Mouse (Mus musculus): ENCODE results near the gene Sirt7.

Sirt7 gene

GRCm38 (mm10) chr11:120630401-120630871, 5.4 kb upstream of the Sirt7 start:
- no peaks in the 10 kb centered on the region for H3K27me3 ChIP-seq (ENCODE audit: control insufficient read depth, insufficient read depth, low read length, poor library complexity, severe bottlenecking)
- no peaks in the 10 kb centered on the region for H3K36me3 ChIP-seq (ENCODE audit: control insufficient read depth, insufficient read depth, low read length, poor library complexity, severe bottlenecking)
- no peak for DNase-seq (ENCODE audit: low read depth, low spot score)

DNA sequence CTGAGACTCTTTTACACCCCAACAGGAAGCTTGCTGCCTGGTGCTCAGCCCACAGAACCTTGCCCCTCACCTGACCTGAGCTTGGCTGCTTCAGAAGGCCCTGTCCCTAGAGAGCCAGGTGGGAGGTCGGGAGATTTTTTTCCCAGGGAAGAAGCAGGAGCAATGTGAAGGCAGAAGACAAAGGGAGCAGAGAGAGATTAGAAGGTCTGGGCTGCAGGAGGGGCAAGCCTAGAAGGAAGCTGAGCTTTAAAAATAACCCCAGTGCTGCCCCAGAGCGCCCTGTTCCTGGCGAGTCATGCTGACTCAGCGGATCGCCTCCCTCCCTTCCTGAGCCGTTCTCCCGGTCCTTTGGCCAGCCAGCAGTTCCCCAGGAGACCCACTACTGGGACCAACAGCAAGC, 4.9 kb upstream of the Sirt7 start:
- H3K36me3 ChIP-seq (ENCODE audit: control insufficient read depth, insufficient read depth, low read length, poor library complexity, severe bottlenecking), result no peaks in the 10 kb centered on the region
- no peak for DNase-seq (ENCODE audit: low read depth, low spot score)
- no peaks in the 10 kb centered on the region for H3K27me3 ChIP-seq (ENCODE audit: control insufficient read depth, insufficient read depth, low read length, poor library complexity, severe bottlenecking)

DNA sequence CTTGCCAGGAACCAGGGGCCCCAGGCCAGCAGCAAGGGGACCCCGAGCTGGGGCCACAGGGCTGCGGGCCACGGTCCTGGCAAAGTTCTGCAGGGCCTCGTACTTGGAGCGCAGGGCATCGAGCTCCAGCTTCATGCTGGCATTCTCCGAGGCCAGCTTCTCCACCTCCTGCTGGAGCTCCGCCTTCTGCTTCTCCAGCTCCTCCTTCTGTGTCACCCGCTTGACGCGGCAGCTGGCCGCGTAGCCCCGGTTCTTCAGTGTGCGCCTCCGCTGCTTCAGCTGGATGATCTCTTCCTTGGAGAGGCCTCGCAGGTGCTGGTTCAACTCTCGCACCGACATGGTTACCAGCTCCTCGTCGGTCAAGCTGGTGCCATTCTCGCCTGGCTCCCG, 4.3 kb upstream of the Sirt7 start:
- peak; percentile 56 for DNase-seq (ENCODE audit: low read depth, low spot score)
- no peaks in the 10 kb centered on the region for H3K36me3 ChIP-seq (ENCODE audit: control insufficient read depth, insufficient read depth, low read length, poor library complexity, severe bottlenecking)
- H3K27me3 ChIP-seq (ENCODE audit: control insufficient read depth, insufficient read depth, low read length, poor library complexity, severe bottlenecking), result no peaks in the 10 kb centered on the region

DNA sequence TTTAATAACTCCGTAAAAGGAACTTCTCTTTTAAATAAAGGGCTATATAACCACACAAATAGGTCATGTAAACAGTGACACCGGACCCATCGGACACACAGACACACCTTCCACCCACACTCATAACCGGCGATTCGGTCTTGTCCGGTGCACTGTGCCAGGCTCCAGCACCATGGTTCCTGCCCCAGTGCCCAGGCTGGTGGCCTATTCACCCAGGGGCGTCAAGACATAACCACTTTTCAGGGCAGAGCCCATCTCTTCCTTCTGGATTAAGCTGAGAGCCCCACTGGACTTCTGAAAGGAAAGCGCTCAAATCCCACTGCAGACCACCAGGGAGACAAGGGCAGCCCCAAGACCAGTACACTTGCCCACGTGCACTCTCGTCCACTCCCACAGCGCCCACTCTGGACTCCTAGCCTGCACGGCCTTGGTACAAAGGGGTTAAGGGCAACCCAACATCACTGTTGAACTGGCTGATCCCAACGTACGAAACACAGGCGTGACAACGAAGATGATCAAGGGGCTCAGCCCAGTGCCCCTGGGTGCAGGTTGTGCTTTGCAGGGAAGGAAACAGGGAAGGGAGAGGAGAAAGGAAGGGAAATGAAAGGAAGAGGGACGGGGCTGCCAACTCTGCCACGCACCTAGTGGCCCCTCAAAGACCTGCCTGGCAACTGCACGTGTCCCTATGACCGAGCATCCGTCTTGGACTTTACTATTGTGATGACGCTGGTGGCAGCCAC, 3.7 kb upstream of the Sirt7 start:
- Histone ChIP-seq H3K36me3 (ENCODE audit: control insufficient read depth, insufficient read depth, low read length, poor library complexity, severe bottlenecking) (no peaks in the 10 kb centered on the region), H3K27me3 (ENCODE audit: control insufficient read depth, insufficient read depth, low read length, poor library complexity, severe bottlenecking) (no peaks in the 10 kb centered on the region)
- DNase-seq (ENCODE audit: low read depth, low spot score), result no peak

DNA sequence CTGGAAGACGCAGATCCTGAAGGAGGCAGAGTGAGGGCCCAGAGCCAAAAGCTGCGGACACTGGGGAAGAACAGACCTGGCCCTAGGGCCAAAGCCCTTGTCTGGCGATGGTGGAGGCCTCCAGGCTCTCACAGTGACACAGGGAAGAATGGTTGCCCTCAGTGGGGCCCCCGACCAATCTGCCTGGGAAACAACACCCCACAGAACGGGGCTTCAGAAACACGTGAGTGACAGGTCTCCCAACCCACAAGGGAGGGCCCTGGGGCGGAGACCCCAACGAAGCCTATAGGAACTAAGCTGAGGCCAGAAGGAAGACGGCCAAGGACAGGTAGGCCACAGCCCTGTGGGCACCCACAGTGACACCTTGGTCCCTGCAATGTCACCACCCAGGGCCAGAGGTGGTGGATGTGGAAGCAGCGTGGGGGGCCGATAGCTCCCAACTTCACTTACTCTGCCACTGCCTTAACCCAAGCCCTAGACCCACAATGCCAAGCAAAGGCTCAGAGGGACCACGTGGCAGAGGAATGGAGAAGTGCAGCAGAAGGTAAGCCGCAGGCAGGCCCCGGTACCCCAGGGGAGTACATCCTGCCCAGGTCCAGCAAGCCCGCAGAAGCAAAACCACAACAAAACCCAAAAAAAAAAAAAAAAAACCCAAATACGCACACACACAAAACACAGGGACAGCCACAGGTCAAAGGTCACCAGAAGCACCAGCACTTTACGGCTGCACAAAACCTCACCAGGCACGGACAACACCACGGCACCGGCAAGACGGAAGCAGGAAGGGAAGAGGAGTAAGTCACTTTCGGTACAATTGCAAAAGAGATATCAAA, 2.6 kb upstream of the Sirt7 start:
- no peaks in the 10 kb centered on the region; the same call in 1 of the 2 replicates for H3K36me3 ChIP-seq (ENCODE audit: control insufficient read depth, insufficient read depth, low read length, poor library complexity, severe bottlenecking)

DNA sequence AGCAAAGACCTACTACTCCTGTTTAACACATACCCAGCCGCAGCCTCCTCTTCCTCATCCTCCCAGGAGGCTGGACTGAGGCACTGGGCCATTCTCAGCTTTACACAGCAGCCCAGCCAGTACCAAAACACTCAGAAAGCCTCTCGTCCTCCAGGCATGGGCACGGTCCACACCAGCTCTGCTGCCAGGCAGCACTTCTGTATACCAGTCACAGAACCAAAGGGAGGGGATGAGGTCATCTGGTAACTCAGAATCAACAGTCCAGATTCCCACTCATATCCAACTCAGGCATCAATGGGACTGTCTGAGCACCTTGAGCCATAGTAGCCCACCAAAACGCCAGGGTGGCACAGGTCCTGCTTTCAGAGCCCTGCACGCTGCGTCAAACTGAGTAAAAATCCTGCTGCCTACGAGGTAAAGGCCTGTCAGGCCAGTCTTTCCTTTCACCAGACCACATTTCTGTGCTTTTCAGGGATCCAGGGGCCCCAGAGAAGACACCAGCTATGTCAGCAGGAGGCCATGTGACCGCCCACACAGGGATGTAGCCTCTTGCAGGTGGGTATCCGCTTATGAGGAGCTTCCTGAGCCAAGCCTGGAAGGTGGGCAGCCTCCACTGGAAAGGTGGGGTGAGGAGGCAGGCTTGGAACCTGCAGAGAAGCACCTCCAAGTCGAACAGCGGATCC, 1.9 kb upstream of the Sirt7 start:
- H3K27me3 ChIP-seq (ENCODE audit: control insufficient read depth, insufficient read depth, low read length, poor library complexity, severe bottlenecking), result no peaks in the 10 kb centered on the region
- no peak for DNase-seq (ENCODE audit: low read depth, low spot score)

More for the DNA sequence above, 2.6 kb upstream of the Sirt7 start:
- no peaks in the 10 kb centered on the region for H3K27me3 ChIP-seq (ENCODE audit: control insufficient read depth, insufficient read depth, low read length, poor library complexity, severe bottlenecking)
- DNase-seq (ENCODE audit: low read depth, low spot score), result peak; percentile 85

GRCm38 (mm10) chr11:120624680-120625111, 344 bp downstream of the Sirt7 start:
- Histone ChIP-seq H3K27me3 (ENCODE audit: control insufficient read depth, insufficient read depth, low read length, poor library complexity, severe bottlenecking) (no peaks in the 10 kb centered on the region), H3K36me3 (ENCODE audit: control insufficient read depth, insufficient read depth, low read length, poor library complexity, severe bottlenecking) (peaks cover 8% of the 10 kb centered on the region)
- peak; percentile 85 for DNase-seq (ENCODE audit: low read depth, low spot score)

More for the DNA sequence above, 1.9 kb upstream of the Sirt7 start:
- H3K36me3 ChIP-seq (ENCODE audit: control insufficient read depth, insufficient read depth, low read length, poor library complexity, severe bottlenecking), result peaks cover under 1% of the 10 kb centered on the region

- peak; percentile 79 for DNase-seq (ENCODE audit: low read depth, low spot score)
These were observed 920 bp downstream of the Sirt7 start for GRCm38 (mm10) chr11:120623961-120624679.

GRCm38 (mm10) chr11:120622805-120623204, 2.2 kb downstream of the Sirt7 start:
- no peak for DNase-seq (ENCODE audit: low read depth, low spot score)
- H3K36me3 ChIP-seq (ENCODE audit: control insufficient read depth, insufficient read depth, low read length, poor library complexity, severe bottlenecking), result peaks cover 8% of the 10 kb centered on the region
- no peaks in the 10 kb centered on the region for H3K27me3 ChIP-seq (ENCODE audit: control insufficient read depth, insufficient read depth, low read length, poor library complexity, severe bottlenecking)

More at GRCm38 (mm10) chr11:120623961-120624679, 920 bp downstream of the Sirt7 start:
- no peaks in the 10 kb centered on the region for H3K27me3 ChIP-seq (ENCODE audit: control insufficient read depth, insufficient read depth, low read length, poor library complexity, severe bottlenecking)
- H3K36me3 ChIP-seq (ENCODE audit: control insufficient read depth, insufficient read depth, low read length, poor library complexity, severe bottlenecking), result peaks cover 8% of the 10 kb centered on the region

DNA sequence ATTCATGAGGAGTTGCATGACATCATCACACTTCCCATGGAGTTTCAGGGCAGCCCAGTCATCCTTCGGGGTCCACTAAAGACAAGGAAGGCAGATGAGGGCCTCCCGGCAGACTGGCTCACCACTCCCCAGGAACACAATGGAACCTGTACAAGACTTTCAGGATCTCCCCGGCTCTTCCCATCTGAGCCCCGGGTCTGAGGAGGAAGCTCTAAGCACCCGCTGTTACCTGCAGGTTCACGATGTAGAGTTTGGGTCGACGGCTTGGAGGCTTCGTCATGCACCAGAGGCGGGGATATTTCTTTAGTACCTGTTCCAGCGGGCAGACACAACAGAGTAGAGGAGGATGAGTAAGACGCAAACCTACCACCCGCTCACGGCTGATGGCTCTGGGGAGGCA, 4.8 kb downstream of the Sirt7 start:
- Histone ChIP-seq H3K27me3 (ENCODE audit: control insufficient read depth, insufficient read depth, low read length, poor library complexity, severe bottlenecking) (no peaks in the 10 kb centered on the region), H3K36me3 (ENCODE audit: control insufficient read depth, insufficient read depth, low read length, poor library complexity, severe bottlenecking) (peaks cover 8% of the 10 kb centered on the region)
- DNase-seq (ENCODE audit: low read depth, low spot score), result no peak

- Histone ChIP-seq H3K27me3 (ENCODE audit: control insufficient read depth, insufficient read depth, low read length, poor library complexity, severe bottlenecking) (no peaks in the 10 kb centered on the region), H3K36me3 (ENCODE audit: control insufficient read depth, insufficient read depth, low read length, poor library complexity, severe bottlenecking) (peaks cover 8% of the 10 kb centered on the region)
- DNase-seq (ENCODE audit: low read depth, low spot score), result no peak
These were observed 6.2 kb downstream of the Sirt7 start for GRCm38 (mm10) chr11:120618619-120619535.

DNA sequence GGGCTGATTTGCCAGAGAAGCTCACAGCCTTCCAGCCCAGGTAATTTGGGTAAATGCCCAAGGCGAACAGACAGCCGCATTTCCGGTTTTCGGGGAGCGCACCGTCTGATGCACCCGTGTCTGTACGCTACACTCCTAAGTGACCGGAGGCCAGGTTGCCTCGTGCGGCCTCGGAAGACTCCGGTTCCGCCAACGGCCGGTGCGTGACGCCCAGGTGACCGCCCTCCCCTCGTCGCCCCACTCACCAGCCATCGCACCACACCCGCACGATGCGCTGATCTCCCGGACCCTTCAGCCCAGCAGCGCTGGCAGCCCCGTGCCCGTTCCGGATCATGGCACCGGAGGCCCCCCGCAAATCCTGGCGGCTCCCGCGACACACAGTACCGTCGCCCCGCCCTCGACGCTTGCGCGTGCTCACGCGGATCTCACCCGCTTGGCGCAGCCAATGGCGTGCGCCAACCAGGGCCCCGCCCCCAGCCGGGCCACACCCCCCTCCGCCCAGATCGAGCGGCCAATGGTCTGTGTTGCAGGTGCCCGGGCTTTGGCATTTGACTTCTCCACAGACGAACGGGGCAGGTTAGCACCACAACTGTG, 7.4 kb downstream of the Sirt7 start, which contains the start of gene Pcyt2:
Gene Pcyt2 (minus strand): TSS at position 418 of the 594 bp plus-strand sequence.
- Histone ChIP-seq H3K27me3 (ENCODE audit: control insufficient read depth, insufficient read depth, low read length, poor library complexity, severe bottlenecking) (no peaks in the 10 kb centered on the region), H3K36me3 (ENCODE audit: control insufficient read depth, insufficient read depth, low read length, poor library complexity, severe bottlenecking) (peaks cover 8% of the 10 kb centered on the region)
- peak; percentile 95 for DNase-seq (ENCODE audit: low read depth, low spot score)

All from splenic B cell, adult 2 months (primary cell).